Mouse (Mus musculus) adrenal gland, postnatal 25 days (tissue): Measurements from ENCODE around the gene Arl8b. TPM values are rescaled to one million over a fixed set of nuclear protein-coding genes. Genes with fewer than 3 reads are reported as not detected.

ENCODE experiments used
- DNase-seq: peaks from one replicate; pipeline ENCODE4 v3.0.0; 2021; ENCODE audit warnings: mixed read lengths
- total RNA-seq: library from RNA; stranded (reverse); gene quantifications from 2 replicates; pipeline ENCODE4 v1.2.3, GENCODE M21; 2021

Gene Arl8b
- total RNA-seq, 1 experiment from 2014 or later = 117 TPM

DNA sequence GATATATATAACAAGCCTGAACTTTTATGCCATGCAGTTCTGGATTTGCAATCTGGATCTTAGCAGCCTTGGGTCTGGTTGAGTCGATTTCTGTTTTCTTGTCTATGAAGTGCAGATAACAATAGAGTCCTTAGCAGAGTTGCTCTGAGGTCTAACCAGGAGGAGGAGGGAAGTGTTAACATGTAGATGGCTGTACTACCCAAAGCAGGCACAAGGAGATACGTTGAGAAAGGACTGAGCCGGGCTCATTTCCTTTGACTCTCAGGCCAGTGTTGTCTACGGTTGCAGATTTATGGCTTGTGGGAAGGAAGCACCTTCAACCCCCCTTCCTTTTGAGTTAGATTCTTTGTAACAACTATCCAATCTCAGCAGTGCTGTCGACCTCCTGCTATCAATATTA is 1.9 kb downstream of the Arl8b start:
- DNase-seq = no peak

DNA sequence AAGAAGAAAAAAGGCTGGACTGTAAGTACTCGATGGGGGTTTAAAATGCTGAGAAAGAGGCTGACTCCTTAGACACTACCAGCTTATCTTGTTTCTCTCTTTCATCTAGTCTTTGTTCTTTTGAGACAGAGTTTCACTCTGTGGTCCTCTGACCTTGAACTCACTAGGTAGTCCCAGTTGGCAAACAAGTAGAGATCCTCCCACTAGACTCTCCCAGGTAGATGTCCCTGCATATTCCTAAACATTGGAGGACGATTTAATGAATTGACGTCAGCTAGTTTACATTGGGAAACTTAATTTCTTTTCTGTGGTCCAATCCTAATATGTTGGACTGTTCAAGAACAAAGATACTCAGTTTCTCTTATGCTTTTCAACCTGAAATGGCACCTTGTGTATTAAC is 2.7 kb downstream of the Arl8b start:
- no peak for DNase-seq

DNA sequence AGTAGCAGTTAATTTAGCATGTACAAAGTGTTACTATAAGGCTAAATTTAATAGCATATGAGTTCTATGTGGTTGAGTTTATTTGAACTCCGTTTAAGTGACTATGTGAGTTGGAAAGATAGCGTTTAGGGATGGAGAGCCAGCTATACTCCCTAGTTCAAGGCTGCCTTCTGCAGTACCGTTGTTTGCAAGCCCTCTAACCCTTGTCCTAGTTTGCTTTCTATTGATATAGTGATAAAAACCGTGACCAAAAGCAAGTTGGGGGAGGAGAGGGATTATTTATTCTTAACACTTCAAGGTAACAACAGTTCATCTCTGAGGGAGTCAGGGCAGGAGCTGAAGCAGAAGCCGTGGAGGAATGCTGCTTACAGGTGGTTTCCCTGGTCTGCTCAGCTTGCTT is 8.6 kb downstream of the Arl8b start:
- no peak for DNase-seq

DNA sequence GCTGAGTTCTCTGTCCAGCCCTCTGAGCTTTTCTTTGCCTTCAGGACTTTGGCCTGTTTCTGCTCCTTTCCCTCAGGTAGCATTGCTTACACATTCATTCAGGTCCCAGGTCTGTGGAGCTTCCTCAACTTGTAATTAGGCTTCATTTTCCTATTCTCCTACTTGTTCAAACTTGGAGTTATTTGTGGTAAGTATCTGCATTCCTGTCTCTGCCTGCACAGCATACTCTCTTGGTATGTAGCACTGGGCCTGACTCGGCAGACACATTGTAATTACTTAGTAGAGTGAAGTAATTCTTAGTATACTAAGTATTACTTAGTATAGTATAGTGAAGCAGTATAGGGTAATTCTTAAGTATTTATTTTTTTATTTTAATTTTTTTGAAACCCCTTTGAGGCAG is 13.0 kb downstream of the Arl8b start:
- no peak for DNase-seq

DNA sequence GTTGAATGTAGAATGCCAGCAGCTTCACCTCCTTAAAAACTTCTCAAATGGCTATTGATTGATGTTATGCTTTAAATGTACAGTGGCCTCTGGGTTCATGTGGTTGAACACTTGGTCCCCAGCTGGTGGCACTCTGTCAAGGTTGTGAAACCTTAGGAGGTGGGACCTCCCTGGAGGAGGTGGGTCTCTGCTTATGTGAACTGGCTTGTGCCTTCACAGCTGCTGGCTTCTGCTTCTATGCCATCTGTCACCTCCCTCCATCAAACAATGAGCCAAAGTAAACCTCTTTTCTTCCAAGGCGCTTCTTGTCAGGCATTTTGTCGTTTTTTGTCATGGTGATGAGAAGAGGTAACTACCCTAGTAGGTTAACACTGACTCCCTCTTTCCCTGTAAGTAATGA is 13.8 kb downstream of the Arl8b start:
- DNase-seq = peak; percentile 33

DNA sequence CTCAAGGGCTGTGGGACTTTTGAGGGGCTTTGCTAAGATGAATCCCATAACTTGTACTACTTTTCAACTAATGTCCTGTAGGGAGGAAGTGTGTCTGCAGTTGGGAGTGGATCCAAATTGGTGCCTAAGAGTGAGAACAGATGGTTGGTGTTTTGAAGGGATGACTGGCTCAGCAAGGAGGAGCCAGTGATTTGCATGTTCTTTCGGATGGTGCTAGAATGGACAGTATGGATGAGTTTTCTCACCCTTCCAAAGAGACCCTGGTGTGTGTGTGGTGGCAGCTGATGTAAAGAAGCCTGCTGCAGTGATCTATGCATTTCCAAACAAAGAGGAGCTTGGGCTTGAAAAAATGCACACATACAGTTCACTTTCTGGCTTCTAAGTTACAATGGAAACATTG is 22.3 kb downstream of the Arl8b start:
- DNase-seq = no peak

DNA sequence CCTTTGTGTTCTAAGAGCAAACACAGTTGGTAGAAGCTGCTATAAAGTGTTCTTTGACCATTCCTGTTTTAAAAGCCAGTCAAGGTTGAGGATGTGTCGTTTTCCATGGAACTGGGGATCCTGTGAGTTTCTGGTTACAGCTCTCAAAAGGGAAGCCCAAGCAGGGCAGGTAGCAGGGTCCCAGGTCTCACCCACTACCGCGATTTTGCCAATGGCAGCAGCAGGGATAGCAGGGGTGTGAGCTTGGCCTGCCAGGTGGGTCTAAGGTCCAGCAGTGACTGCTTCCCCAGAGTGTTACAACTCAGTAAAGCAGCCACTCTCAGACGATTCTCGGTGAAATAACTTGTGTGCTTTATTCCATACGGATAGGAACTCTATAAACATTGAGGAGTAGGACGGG is 23.0 kb downstream of the Arl8b start:
- no peak for DNase-seq

DNA sequence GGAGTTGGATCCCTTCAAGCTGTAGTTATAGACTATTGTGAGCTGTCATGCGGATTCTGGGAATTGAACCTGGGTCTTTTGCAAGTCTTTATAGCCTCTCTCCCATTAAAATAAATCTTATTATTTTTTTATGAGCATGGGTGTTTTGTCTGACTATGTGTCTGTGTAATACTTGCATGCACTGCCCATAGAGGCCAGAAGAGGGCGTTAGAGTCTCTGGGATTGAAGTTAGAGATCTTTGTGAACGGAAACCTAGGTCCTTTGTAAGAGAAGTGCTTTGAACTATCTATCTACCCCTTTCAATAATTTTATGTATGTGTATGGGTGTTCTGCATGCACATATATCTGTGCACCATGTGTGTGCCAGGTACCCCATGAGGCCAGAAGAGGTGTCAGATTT is 24.5 kb downstream of the Arl8b start:
- no peak for DNase-seq

DNA sequence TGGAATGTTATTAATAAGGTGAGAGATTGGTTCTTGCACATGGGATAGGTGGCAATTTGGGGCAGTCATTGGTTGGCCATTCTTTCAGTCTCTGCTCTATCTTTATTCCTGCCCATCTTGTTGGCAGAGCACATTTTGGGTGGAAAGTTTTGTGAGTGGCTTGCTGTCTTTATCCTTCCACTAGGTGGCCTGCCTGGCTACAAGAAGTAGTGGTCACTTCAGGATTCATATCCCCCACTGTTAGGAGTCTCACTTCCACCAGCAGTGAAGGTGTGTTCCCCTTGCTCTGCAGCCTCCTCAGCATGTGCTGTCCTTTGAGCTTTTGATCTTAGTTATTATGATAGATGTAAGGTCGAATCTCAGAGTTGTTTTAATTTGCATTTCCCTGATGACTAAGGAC is 25.9 kb downstream of the Arl8b start:
- DNase-seq = no peak

DNA sequence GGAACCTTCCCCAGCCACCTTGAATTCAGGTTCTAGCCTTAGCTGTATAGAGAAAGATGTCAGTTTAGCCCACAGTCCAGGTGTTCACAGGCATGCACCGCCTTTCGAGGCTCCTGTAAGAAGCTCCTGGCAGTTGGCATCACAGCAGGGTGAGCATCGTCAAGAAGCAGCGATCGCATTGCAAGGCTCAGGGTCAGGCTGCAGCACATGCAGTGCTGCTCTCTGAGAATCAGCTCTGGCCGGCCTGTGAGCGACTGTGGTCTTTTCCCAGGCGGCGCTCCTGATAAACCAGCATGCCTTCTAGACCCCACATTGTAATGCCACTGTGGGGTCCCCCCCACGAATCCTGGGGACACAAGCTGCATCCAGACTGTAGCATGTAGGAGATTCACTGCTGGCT is 27.3 kb downstream of the Arl8b start:
- DNase-seq = no peak

DNA sequence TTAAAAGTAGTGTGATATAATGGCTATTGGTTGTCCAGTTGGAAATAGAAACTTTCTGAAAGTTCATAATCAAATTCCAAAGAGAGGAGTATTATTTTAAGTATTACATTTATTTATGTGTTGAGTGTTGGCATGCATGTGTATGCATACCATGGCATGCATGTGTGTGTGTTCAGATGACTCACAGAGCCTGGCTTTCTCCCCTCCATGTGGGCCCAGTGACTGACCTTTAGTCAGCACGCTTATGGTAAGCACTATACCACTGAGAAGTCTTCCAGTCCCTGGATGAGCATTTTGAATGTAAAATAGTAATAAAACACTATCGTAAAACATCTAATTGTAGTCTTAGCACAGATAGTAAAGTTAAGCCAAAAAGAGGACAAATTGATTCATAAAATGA is 29.2 kb downstream of the Arl8b start:
- DNase-seq = no peak

DNA sequence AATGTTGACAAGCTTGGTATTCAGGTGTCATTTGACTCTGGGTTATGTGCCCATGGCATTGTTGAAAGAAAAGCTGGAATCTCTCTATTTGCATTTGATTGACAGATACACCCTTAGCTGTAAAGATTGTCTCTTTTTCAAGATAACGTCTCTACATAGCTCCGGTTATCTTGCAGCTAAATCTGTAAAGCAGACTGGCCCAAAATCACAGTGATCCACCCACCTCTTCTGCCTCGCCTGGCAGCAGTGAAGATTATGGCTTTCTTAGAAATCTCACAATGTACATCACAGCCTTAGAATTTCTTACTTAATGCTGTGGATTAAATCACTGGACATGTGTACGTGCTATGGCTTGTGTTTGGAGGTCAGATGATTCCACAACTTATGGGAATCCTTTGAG is 34.6 kb downstream of the Arl8b start:
- no peak for DNase-seq

DNA sequence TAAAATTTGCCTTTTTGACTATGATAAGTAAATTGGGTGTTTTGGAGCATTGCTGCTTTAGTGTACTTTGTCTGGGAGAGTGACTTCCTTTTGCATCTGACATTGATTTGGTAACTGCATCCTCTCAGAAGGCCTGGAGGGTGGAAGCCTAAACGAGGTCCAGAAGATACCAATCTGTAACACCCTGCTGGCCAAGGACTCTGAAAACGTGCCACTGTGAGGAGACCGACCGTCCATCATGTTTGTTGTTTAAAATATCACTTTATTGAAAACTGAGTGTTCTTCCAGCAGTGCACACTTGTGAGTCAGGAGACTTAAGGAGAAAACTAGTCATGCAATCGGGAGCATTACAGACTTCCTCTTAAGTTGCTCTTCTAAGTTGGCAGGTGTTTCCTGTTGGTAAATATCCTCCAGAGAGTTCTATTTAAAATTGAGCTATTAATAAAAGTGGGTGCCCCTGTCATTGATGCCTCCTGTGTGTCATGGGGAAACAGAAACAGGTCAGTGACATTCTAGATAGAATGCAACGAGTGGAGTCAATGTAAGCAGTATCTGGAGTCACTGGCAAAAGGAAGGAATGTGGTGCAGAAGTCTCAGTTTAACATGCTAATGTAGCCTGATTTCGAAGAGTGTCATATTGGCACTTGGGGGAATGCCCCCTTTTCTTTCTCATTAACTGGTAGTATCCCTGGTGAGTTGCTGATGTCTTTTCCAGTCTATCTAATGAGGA is 42.1 kb downstream of the Arl8b start:
- DNase-seq = no peak

DNA sequence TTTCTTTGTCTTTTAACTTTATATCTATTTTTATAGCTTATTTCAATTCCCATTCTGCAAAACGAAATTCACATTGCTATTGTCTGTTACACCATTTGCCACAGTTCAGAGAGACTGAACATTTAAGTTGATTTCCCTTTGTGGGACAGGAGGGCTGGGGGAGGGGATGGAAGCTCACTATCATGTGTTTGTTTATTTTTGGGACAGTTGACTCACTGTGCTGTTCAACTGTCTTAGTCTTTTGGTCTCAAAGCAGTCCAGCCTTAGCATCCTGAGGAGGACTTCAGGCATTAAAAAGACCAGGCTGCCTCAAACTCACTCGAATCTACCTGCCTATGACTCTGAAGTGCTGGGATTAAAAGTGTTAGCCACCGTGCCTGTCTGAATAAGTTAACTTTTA is 43.2 kb downstream of the Arl8b start:
- DNase-seq = no peak

DNA sequence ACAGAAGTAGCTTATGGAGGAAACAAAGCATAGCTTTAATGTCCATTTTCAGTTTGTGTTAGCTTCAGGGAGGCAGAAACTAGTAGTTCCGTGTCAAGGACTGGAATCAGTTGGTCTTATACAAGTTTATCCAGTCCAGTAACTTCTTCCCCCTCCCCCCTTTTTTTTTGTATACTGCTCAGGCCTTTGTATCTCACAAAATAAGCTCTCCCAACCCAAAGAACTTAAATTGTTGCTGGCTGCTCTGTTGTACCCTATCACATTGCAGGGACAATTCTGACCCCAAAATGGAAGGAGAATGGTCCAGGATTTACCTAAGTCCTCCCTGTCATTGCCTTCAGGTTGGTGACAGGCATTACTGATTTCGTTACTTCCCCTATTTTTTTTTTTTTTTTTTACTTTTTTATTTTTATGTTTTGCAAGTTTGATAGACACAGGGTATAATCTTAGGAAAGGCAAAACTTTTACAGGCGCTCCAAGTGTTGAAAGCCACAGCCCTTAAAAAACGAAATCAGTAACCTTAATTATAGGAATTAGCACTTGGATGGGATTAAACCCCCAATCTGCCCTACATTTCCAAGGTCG is 44.5 kb downstream of the Arl8b start:
- no peak for DNase-seq

DNA sequence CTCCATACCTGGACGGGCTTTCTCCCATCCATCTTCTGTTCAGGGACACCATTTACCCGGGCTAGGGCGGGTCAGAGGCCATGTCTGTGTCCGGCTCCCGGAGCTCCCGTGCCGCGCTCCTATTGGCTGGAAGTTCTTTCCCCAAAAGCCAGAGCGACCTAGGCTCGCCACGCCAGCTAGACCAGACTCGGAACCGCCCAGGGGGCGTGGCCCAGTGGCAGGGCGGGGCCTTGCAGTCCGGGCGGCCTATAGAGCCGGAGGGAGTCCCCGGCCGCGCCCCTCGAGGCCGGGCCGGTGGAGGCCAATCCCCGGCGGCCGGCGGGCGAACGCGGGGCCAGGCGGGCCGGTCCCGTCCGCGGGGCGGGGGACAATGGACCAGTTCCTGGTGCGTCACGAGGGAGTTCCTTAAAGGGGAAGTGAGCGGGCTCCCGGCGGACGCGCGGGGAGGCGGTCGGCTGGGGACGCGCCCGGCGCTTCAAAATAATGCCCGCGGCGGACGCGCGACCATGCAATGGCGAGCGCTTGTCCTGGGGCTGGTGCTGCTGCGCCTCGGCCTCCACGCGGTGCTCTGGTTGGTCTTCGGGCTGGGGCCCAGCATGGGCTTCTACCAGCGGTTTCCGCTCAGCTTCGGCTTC is 45.5 kb downstream of the Arl8b start, which contains the start of gene Edem1:
Edem1 (plus strand) TSS at position 408 of the 635 bp plus-strand sequence.
- peak; percentile 99 for DNase-seq

DNA sequence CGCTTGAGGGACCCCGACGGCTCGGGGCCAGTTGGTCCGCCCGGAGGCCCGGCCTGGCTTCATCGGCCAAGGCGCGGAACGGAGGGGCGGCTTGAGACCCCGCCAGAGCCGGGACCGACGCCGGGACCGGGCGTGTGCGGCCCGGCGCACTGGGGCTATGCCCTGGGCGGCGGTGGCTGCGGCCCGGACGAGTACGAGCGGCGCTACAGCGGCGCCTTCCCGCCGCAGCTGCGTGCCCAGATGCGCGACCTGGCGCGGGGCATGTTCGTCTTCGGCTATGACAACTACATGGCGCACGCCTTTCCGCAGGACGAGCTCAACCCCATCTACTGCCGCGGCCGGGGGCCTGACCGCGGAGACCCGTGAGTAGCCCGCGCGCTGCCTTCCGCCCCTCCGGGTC is 46.0 kb downstream of the Arl8b start:
- peak; percentile 51 for DNase-seq

DNA sequence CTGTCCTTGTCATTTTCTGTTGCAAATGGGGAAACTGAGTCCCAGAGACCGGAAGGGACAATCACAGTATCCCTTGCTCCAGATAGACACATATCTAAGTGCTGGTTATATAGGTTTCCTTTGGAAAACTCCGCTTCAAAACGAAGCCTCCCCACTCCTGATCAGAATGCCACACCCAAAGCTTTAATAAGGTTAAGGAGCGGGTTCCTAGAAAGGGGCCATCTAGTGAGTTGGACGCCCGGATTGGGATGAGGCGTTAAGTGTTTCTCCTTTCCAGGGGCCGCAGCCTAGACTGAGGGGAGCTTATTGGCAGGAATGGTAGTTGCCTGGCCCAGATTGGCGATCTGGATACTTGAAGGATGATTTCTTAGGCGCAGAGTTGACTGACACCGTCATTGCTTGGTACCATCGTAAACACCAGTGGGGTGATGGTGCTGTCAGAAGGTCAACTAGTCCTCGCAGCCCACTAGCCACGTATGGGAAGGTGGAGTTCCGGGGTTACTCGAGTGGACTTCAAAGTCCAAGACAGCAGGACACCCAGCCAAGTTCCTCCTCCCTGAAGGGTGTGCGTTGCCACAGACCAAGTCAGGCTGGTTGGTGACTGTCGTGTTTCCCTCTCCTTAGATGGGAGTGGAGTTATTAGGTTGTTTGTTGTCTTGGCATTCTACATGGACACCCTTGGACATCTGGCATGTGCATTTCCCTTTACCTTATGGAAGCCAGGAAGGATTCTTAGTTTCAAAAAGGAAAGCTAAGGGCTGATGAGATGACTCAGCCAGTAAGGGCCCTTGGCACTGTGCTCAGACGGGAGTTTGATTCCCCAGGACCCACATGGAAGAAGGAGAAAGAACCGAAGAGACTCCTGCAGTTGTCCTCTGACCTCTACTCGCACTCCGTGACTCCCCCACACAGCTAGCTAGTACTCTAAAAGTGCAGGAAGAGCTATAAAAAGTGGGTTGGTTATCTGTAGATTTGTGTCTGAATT is 46.8 kb downstream of the Arl8b start:
- peak; percentile 19 for DNase-seq

DNA sequence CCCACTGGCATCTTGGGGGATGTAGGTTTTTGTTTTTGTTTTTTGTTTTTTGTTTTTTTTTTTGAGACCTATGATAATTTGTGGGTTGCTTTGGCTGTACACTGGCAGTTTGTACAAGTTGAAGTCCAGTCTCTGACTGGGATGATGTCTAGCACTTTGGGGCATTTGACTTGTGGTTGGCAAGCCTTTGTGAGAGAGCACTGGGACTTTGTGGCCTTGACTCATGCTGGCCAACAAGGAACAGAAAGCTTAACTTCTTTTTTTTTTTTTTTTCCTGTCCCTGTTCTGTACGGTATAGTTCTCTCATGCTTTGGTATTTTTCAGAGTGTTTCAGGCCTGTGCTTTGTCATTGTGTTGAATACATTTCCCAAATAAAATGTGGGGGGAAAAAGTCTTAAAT is 49.3 kb downstream of the Arl8b start:
- no peak for DNase-seq

DNA sequence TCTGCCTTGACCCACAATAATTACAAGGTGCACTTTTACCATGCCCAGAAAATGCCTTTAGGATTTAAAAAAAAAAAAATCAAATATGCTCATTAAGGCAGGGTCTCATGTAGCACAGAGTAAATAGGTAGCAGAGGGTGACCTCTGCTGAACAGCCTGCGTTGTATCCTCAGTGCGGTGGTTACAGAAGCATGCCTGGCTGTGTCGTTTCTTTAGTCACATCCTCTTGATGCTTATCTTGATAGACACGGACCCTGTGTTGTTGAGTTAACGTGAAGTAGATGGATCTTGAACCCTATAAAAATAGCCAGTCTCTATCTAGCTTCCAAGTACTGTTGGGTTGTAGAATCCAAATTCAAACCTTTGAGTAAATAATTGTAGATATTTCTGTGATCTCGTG is 50.1 kb downstream of the Arl8b start:
- no peak for DNase-seq

DNA sequence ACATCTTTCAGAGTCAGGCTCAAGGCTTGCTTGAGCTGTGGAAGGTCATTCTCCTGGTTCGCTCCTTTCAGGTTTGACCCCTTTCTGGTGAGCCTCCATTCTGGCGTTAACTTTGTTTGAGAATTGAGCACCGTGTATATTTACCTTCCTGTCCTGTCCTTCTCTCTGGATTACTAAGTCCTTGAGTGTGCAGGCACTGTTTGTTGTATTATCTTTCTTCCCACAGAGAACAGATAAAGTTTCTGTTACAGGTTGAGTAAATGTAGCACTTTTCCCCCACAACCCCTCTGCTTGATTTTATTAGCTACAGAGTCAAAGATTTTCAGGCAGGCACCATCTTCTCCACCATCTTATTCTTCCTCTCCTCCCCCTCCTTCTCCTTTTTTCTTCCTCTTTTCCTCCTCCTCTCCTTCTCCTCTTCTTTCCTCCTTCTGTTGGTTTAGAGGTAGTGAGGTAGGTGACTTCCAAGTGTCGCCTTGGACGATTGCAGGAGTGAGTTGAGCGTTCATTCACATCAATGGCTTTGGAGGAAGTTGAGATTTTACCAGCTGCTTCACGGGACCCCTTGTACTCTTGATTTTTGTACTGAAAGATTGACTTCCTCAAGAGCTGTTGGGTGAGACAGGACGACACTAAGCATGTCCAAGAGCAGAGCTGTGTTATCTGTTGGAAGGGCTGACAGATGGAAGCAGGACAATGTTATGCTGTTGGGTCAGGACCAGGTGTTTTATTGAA is 51.2 kb downstream of the Arl8b start:
- no peak for DNase-seq
